Mouse (Mus musculus) intestine, postnatal 0 days (tissue): Measurements from ENCODE around the gene Timm8a2. TPM values are rescaled to one million over a fixed set of nuclear protein-coding genes. Genes with fewer than 3 reads are reported as not detected.
A peak's percentile ranks its signal among the peaks of the same experiment; 100 is the strongest.

Experiments used
- ATAC-seq: fragments of 200-750 bp; cut with Nextera tagmentation; 2 replicates; pipeline ENCODE4 v1.8.0; 2017; ENCODE audit warnings: mild to moderate bottlenecking, moderate TSS enrichment, moderate library complexity
- H3K27ac ChIP-seq: fragments of 300-500 bp; sonication (generic); 2 replicates; pipeline ENCODE4 v1.5.1; 2014; ENCODE audit warnings: mild to moderate bottlenecking, low read depth, low read length, moderate library complexity
- H3K27me3 ChIP-seq: fragments of 300-500 bp; sonication (generic); replicated peaks from 2 replicates; pipeline ENCODE4 v1.6.1; 2014; ENCODE audit warnings: low read length, mixed read lengths; ENCODE audit not compliant: control insufficient read depth, insufficient read depth
- H3K36me3 ChIP-seq: fragments of 300-500 bp; sonication (generic); 2 replicates; pipeline ENCODE4 v1.6.1; 2014; ENCODE audit warnings: mild to moderate bottlenecking, moderate library complexity; ENCODE audit not compliant: control insufficient read depth, insufficient read depth
- H3K4me1 ChIP-seq: fragments of 300-500 bp; sonication (generic); replicated peaks from 2 replicates; pipeline ENCODE4 v1.6.1; 2014; ENCODE audit warnings: antibody characterized with exemption, low read length, mixed read lengths; ENCODE audit not compliant: control insufficient read depth, insufficient read depth
- H3K4me2 ChIP-seq: fragments of 300-500 bp; sonication (generic); replicated peaks from 2 replicates; pipeline ENCODE4 v1.6.1; 2014; ENCODE audit warnings: low read depth, mild to moderate bottlenecking, moderate library complexity
- H3K4me3 ChIP-seq: fragments of 300-500 bp; sonication (generic); 2 replicates; pipeline ENCODE4 v1.5.1; 2014; ENCODE audit warnings: low read depth, low read length
- H3K9ac ChIP-seq: fragments of 300-500 bp; sonication (generic); 2 replicates; pipeline ENCODE4 v1.6.1; 2014; ENCODE audit warnings: mild to moderate bottlenecking, low read depth, low read length
- H3K9me3 ChIP-seq: fragments of 300-500 bp; sonication (generic); 2 replicates; pipeline ENCODE4 v1.6.1; 2016; ENCODE audit warnings: mixed run types; ENCODE audit not compliant: control insufficient read depth
- CTCF ChIP-seq: sonication (generic); IDR thresholded peaks from 2 replicates; pipeline ENCODE4 v1.5.1; 2016; ENCODE audit warnings: low read depth, mild to moderate bottlenecking, control low read depth, antibody characterized with exemption, moderate library complexity
- WGBS: fragments of 180-500 bp; shearing (Covaris S2); extraction: QIAGEN DNeasy Blood & Tissue Kit; methylation state at CpG from one replicate; pipeline ENCODE4 v1.1.7; 2014; 5-methylcytosine and 5-hydroxymethylcytosine counted together
- polyA plus RNA-seq: library from polyadenylated mRNA; unstranded; fragments of >200 nt; fragmentation: Nextera tagmentation; extraction: Ambion mirVana; gene quantifications from 2 replicates; pipeline ENCODE4 v1.2.1, GENCODE M21; 2015

Timm8a2 gene
- polyA plus RNA-seq, 1 experiment from 2014 or later: not detected

DNA sequence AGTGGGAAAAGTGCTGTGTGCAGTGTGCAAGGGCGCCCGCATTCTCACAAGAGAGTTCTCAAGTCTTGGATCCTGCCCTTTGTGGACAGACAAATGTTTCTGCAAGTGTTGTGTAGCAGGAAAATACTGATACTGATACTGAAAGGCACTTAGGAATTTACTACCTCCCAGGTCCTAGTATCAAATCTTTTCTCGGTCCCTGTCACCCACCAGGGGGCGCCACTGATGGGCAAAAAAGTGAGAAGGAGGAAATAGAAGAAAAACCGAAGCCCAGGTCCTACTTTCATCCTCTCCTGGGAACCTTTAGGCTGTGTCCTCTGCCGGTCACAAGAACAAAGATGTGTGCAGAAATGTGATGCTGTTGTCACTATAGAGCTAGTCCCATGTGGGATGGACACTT lies 45.0 kb downstream of the Timm8a2 start:
- ATAC-seq: no peak
- Histone ChIP-seq H3K27me3 (no peaks in the 10 kb centered on the region), H3K9me3 (no peaks in the 10 kb centered on the region), H3K36me3 (no peaks in the 10 kb centered on the region), H3K4me2 (no peak overlapping the region), H3K4me3 (no peak overlapping the region), H3K9ac (no peak overlapping the region), H3K4me1 (no peaks in the 10 kb centered on the region), H3K27ac (no peak overlapping the region)
- WGBS: 40% methylated on average over 6 of the region's 6 CpGs
- TF ChIP-seq CTCF: peak; percentile 79

DNA sequence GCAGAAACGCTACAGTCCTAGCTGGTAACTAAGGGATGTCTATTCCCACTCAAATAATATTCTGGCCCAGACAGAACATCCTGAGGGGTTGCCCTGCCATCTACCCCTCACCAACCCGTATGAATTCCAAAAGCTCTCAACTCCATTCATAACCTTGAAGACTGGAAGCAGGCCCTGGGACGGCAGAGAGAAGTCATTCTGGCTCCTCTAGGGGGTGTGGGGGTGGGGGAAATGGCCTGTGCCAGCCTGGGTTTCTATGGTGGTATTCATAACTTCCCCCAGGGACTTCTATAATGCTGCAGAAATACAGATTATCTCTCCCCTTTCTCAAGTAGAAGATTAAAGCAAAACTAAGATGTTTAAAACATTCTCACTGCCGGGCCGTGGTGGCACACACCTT lies 45.4 kb downstream of the Timm8a2 start:
- H3K9me3 ChIP-seq: no peaks in the 10 kb centered on the region

DNA sequence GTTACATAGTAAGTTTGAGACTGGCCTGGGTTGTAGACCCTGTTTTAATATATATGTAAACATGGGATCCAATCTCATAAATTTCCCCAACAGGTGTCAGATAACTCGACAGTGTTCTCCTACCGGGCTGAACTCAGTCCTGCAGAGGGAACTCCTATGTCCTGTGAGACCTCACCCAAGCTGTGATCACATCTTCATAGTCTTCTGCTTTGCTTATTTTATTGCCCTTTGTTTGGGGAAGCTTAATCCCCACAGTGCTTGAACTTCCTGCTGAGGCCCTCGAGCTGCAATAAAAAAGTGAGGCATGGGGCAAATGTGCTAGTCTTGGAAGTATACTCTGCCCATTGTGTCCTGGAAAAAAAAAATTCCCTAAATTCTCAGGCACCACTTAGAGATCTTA lies 46.8 kb downstream of the Timm8a2 start:
- Histone ChIP-seq H3K9me3 (no peaks in the 10 kb centered on the region), H3K4me1 (no peaks in the 10 kb centered on the region), H3K4me3 (no peak overlapping the region), H3K4me2 (no peak overlapping the region), H3K27me3 (no peaks in the 10 kb centered on the region), H3K36me3 (no peaks in the 10 kb centered on the region), H3K9ac (no peak overlapping the region), H3K27ac (no peak overlapping the region)
- 0 out of 2 replicates have a peak, but pooled peaks have one; percentile 4 for TF ChIP-seq CTCF
- 7% methylated on average over 3 of the region's 3 CpGs for WGBS
- ATAC-seq: peak; percentile 80

More for the DNA sequence above, 45.4 kb downstream of the Timm8a2 start:
- H3K27me3 ChIP-seq: no peaks in the 10 kb centered on the region
- H3K4me1 ChIP-seq: no peaks in the 10 kb centered on the region
- 85% methylated on average over 5 of the region's 5 CpGs for WGBS
- no peak overlapping the region for H3K27ac ChIP-seq
- no peak for TF ChIP-seq CTCF
- no peak overlapping the region for H3K4me2 ChIP-seq
- no peak overlapping the region for H3K4me3 ChIP-seq
- H3K36me3 ChIP-seq: no peaks in the 10 kb centered on the region
- no peak for ATAC-seq
- no peak overlapping the region for H3K9ac ChIP-seq

DNA sequence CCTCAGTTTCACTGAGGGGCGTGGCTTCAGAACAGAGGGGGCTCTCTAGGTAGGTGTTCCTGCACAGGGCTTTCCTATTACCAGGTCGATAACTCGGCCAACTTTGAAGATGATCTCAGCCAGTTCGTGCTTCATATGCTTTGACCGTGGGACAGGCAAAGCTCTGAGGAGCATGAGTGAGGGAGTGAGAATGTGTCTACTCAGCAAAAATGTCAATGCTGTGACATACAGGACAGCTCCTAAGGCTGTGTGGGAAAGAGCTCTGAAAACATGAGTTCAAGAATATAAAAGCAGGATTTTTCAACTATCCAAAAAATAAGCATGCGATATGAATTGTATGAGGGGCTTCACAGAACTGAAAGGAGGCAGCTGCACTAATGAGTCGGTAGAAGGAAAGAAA lies 49.0 kb downstream of the Timm8a2 start:
- Histone ChIP-seq H3K9me3 (no peaks in the 10 kb centered on the region), H3K4me2 (no peak overlapping the region), H3K4me3 (no peak overlapping the region), H3K4me1 (no peaks in the 10 kb centered on the region), H3K9ac (no peak overlapping the region), H3K36me3 (no peaks in the 10 kb centered on the region), H3K27me3 (no peaks in the 10 kb centered on the region), H3K27ac (no peak overlapping the region)
- ATAC-seq: no peak
- no peak for TF ChIP-seq CTCF
- 82% methylated on average over 7 of the region's 7 CpGs for WGBS

DNA sequence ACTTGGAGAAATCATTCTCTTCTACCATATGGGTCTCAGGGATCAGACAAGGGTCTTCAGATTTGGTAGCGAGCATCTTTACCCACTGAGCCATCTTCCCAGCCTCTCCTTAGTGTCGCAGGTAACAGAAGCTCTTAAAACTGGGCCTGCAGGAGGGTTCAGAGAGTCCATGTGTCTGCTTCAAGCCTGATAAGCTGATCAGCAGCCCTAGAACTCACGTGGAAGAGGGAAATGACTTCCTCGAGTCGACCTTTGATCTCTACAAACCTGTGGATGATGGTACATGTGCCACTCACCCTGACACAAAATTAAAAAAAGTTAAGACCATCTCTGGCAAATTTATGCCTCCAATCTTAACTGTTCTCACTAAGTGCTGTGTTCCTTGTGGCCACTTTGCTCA lies 53.5 kb downstream of the Timm8a2 start:
- no peak overlapping the region for H3K9ac ChIP-seq

More for the DNA sequence above, 53.5 kb downstream of the Timm8a2 start:
- H3K4me2 ChIP-seq: no peak overlapping the region
- ATAC-seq: no peak
- TF ChIP-seq CTCF: no peak
- H3K27ac ChIP-seq: no peak overlapping the region
- no peak overlapping the region for H3K4me3 ChIP-seq
- H3K36me3 ChIP-seq: no peaks in the 10 kb centered on the region
- H3K4me1 ChIP-seq: no peaks in the 10 kb centered on the region
- H3K27me3 ChIP-seq: no peaks in the 10 kb centered on the region
- WGBS: 48% methylated on average over 5 of the region's 5 CpGs
- no peaks in the 10 kb centered on the region for H3K9me3 ChIP-seq

Other genes with a start within 250 kb of the Timm8a2 start
- 6.2 and 7.3 TPM in 2 replicates for gene Dock9, start 236.8 kb upstream of the Timm8a2 start, polyA plus RNA-seq
- 39.2 and 39.9 TPM in 2 replicates for gene Ubac2, start 156.1 kb upstream of the Timm8a2 start, polyA plus RNA-seq
- 0.10 and 0.13 TPM in 2 replicates for gene Gpr18, start 118.9 kb upstream of the Timm8a2 start, polyA plus RNA-seq
- gene Gpr183, start 69.5 kb upstream of the Timm8a2 start, polyA plus RNA-seq: 1.5 and 1.6 TPM in 2 replicates
- 295 TPM in 2 replicates for gene Tm9sf2, start 72.4 kb downstream of the Timm8a2 start, polyA plus RNA-seq
- 22.2 and 23.0 TPM in 2 replicates for gene Clybl, start 147.0 kb downstream of the Timm8a2 start, polyA plus RNA-seq